Mouse (Mus musculus): ENCODE data around the gene Rap2b.

Rap2b gene

DNA sequence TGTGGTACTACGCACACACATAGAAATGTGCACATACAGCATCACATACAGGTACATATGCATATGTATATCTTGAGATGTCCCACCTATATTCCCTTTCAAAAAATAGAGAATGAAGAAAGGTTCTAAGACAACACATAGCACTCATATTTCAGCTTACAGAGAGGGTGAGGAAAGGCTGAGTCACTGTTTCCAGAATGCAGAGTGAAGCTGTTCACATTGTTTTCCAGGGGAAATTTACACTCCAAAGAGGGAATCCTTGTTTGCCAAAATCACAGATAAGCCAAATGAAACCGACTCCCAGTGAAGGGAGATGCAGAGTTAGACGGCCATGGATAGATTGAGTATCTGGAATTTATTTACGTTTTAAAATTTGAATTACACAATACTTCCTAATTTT is 30.1 kb downstream of the Rap2b start:
- no peak for DNase-seq

GRCm38 (mm10) chr3:61392881-61393280 is 31.4 kb downstream of the Rap2b start:
- DNase-seq, result no peak

DNA sequence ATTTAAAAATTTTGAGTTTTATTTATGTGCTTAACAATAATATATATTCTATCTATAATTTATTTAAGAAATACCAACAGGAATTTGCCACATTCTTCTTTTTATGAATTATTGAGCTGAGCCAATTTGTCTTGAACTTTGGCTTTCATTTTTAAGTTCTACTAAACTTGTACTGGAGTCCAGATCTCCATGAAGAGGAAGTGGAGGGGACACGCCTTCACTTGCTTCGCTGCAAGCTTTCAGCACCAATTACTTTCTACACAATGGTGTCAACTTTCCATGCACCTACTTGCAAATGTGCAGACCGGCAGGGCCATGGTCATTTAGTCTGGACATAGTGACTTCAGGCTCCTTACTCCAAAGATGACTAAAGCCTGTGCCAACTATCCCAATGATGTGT is 32.1 kb downstream of the Rap2b start:
- DNase-seq, result no peak

- no peak for DNase-seq
These were observed 33.9 kb downstream of the Rap2b start for GRCm38 (mm10) chr3:61395382-61395781.

- DNase-seq, result no peak
These were observed 35.3 kb downstream of the Rap2b start for GRCm38 (mm10) chr3:61396728-61397127.

DNA sequence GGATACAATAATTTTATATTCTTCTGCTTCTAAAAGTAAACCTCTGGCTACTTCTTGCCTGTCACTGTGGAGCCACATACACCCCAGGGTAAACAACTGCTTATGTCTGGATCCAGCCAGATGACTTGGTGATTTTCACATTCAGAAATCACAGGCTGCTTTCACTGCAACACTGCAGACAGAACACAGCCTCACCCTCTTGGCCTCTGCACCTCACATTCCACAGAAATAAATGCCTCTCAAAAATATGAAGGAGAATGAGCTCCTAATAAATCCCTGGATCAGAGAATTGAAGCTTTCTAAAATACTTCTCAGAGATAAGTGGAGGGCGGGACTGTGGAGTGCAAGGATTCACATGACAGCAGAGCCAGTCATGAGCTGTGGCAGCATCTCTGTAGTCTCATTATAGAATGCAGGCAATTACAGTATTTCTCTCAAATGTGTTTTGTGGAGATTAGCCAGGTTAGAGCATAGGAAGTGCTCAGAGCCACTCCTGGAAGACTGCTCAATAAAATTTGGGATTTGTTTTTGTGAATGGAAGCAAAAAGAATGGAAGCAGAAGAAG is 39.5 kb downstream of the Rap2b start:
- no peak for DNase-seq

DNA sequence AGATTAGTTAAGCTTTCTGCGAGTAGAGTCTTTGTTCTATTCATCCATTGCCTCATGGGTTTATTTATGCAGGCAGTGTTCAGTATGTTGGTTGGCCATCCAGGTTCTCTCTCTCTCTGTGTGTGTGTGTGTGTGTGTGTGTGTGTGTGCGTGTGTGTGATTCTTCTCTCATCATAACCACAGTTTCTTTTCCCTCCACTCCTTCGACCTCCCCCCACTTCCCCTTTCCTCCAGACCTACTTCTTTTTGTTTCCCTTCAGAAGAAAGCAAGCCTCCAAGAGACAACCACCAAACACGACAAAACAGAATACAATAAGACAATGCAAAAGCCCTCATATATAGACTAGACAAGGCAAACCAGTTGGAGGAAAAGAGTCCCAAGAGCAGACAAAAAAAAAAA is 45.5 kb downstream of the Rap2b start:
- no peak for DNase-seq

- no peak for DNase-seq
These were observed 48.2 kb downstream of the Rap2b start for GRCm38 (mm10) chr3:61409683-61410082.

DNA sequence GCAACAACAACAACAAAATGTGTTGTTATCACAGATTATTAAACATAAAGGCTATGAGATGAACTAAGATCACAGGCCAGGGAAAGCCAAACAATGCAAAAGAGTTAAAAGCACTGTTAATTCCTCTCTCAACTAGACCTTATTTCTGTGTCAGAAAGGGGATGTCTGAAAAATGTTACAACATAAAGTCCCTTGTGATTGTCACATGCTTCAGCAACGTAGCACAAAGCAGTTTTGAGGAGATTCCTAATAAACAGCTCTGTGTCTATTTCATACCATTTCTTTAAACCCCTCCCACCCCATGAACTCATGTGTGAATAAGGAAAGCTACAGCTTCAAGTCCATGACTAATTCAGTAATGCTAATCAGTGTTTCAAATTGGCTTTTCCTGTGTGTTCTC is 54.4 kb downstream of the Rap2b start:
- DNase-seq, result no peak

Measured in kidney, adult 11 months (tissue).